Mouse (Mus musculus) thymus, adult 2 months (tissue): ENCODE results near the gene A930009A15Rik.

Source experiments
- CTCF ChIP-seq: fragments of 200-500 bp; IDR thresholded peaks from 2 replicates; pipeline ENCODE4 v1.5.1; 2012; ENCODE audit warnings: mild to moderate bottlenecking, control low read depth, low read length, moderate library complexity, borderline replicate concordance; ENCODE audit not compliant: control insufficient read depth, poor library complexity, insufficient read depth; ENCODE audit errors: extremely low read depth
- POLR2A ChIP-seq: fragments of 200-500 bp; IDR thresholded peaks from 2 replicates; pipeline ENCODE4 v1.6.1; 2012; ENCODE audit warnings: mild to moderate bottlenecking, low read length, control low read depth, moderate library complexity; ENCODE audit not compliant: control insufficient read depth, poor library complexity, insufficient read depth; ENCODE audit errors: extremely low read depth

- TF ChIP-seq CTCF (no peak), POLR2A (no peak)
Measured at GRCm38 (mm10) chr10:115626678-115627077, 56.9 kb downstream of the A930009A15Rik start.
